Mouse (Mus musculus) forebrain, embryonic 15.5 days (tissue): ENCODE data around the gene Plscr3. TPM values are rescaled to one million over a fixed set of nuclear protein-coding genes. Genes with fewer than 3 reads are reported as not detected.
A peak's percentile ranks its signal among the peaks of the same experiment; 100 is the strongest.

ENCODE experiments used
- ATAC-seq: fragments of 200-750 bp; cut with Nextera tagmentation; replicated peaks from 2 replicates; pipeline ENCODE4 v1.8.0; 2017; ENCODE audit warnings: mild to moderate bottlenecking, moderate TSS enrichment, moderate library complexity
- H3K27ac ChIP-seq: fragments of 300-500 bp; sonication (generic); replicated peaks from 2 replicates; pipeline ENCODE4 v1.5.1; 2015; ENCODE audit warnings: mild to moderate bottlenecking, inconsistent platforms
- H3K27me3 ChIP-seq: fragments of 300-500 bp; sonication (generic); 2 replicates; pipeline ENCODE4 v1.6.1; 2015; ENCODE audit warnings: inconsistent platforms
- H3K36me3 ChIP-seq: fragments of 300-500 bp; sonication (generic); 2 replicates; pipeline ENCODE4 v1.6.1; 2015; ENCODE audit warnings: mild to moderate bottlenecking, inconsistent platforms
- H3K4me1 ChIP-seq: fragments of 300-500 bp; sonication (generic); 2 replicates; pipeline ENCODE4 v1.6.1; 2015; ENCODE audit warnings: inconsistent platforms
- H3K4me2 ChIP-seq: fragments of 300-500 bp; sonication (generic); replicated peaks from 2 replicates; pipeline ENCODE4 v1.6.1; 2015; ENCODE audit warnings: mild to moderate bottlenecking, inconsistent platforms
- H3K4me3 ChIP-seq: fragments of 300-500 bp; sonication (generic); 2 replicates; pipeline ENCODE4 v1.5.1; 2015; ENCODE audit warnings: mild to moderate bottlenecking, inconsistent platforms
- H3K9ac ChIP-seq: fragments of 300-500 bp; sonication (generic); replicated peaks from 2 replicates; pipeline ENCODE4 v1.6.1; 2015; ENCODE audit warnings: mild to moderate bottlenecking, inconsistent platforms
- H3K9me3 ChIP-seq: fragments of 300-500 bp; sonication (generic); 2 replicates; pipeline ENCODE4 v1.6.1; 2016; ENCODE audit warnings: inconsistent platforms
- WGBS: fragments of 180-500 bp; shearing (Covaris S2); methylation state at CpG from one replicate; pipeline ENCODE4 v1.1.7; 2015; ENCODE audit warnings: mixed read lengths; 5-methylcytosine and 5-hydroxymethylcytosine counted together
- microRNA-seq: library from miRNA; unstranded; fragments of <30 nt; microRNA quantifications from one replicate; pipeline ENCODE4, GENCODE M21; 2016
- polyA plus RNA-seq: library from polyadenylated mRNA; unstranded; fragments of >200 nt; fragmentation: Nextera tagmentation; extraction: Ambion mirVana; gene quantifications from 2 replicates; pipeline ENCODE4 v1.2.1, GENCODE M21; 2015

Gene Plscr3
- polyA plus RNA-seq, 1 experiment from 2014 or later, result 51.0 TPM

DNA sequence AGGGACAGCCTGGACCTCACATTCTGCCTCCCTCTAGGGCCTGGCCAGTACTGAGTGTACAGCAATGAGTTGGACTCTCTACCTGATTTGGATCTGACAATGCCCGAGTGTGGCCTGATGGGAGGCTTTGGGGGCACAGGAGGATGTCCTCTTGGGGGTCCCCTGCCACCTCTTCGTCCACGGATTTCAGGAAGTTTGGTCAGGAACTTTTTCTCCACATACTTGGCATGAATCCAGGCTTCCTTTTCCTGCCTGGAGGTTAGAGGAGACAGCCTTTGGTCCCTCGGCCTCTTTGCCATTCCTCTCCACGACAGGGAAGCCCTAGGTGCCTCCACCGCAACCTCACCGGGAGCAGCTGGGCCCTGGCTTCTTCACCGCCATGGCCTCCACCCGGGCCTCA is 38.1 kb downstream of the Plscr3 start:
- no peak overlapping the region for H3K27ac ChIP-seq
- peaks cover 19% of the 10 kb centered on the region for H3K27me3 ChIP-seq
- H3K4me1 ChIP-seq, result peaks cover 11% of the 10 kb centered on the region
- no peaks in the 10 kb centered on the region for H3K9me3 ChIP-seq
- no peak for ATAC-seq
- 86% methylated on average over 9 of the region's 9 CpGs for WGBS
- no peaks in the 10 kb centered on the region for H3K36me3 ChIP-seq
- no peak overlapping the region for H3K9ac ChIP-seq
- H3K4me2 ChIP-seq, result no peak overlapping the region
- no peak overlapping the region for H3K4me3 ChIP-seq

DNA sequence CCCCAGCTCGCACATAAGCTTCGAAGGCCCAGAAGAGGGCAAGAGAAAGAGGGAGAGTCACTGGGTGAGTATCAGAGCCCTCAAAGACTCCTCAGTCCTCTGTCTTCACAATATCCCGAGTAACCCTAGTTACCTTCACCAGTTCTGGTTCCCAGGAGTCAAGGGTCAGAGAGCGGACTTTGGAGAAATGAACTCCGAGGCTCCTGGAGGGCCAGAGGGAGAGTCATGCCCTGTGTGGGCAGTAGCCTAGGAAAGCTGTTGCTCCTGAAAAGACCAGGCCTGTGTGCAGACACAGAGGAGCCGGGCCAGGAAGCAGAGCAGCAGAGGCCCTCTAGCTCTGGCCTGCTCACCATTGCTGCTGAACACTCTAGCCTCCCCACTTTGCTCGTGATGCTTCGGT is 38.5 kb downstream of the Plscr3 start:
- Histone ChIP-seq H3K9ac (no peak overlapping the region), H3K27ac (no peak overlapping the region), H3K36me3 (no peaks in the 10 kb centered on the region), H3K4me2 (no peak overlapping the region), H3K4me1 (peaks cover 11% of the 10 kb centered on the region), H3K9me3 (no peaks in the 10 kb centered on the region), H3K4me3 (no peak overlapping the region), H3K27me3 (peaks cover 17% of the 10 kb centered on the region)
- no peak for ATAC-seq
- 83% methylated on average over 8 of the region's 8 CpGs for WGBS

DNA sequence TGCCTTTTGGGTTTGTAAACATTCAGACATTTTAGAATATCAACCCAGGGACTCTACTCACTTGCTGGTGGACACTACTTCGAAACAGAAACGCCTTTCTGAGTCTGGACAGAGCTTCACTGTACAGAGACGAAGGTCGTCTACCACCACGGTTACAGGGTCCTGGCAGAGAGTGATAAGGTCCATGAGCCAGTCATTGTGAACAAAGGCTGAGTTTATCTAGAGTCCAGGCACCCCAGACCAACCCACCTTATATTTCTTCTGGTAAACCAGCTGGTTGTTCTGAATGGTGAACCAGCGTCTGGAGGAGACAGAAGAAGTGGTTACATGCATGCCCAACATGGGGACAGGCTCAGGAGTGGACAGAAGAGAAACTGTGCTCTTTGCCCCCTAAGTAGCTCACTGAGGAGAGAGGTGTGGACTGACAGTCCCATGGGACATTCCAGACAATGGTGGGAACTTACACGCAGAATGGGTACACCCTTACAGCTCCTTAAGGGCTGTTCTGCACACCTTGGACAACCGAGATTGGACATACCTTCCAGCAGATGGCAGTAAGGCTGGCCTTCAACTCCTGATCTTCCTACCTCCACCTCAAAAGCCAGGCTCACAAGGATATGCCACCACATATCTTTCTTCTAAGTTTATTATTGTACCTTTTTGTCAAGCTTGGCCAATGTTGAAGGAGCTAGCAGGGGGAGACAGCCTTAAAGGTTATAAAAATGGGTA is 40.9 kb downstream of the Plscr3 start:
- H3K4me1 ChIP-seq, result no peaks in the 10 kb centered on the region
- 73% methylated on average over 8 of the region's 8 CpGs for WGBS
- ATAC-seq, result no peak
- no peaks in the 10 kb centered on the region for H3K36me3 ChIP-seq
- H3K27ac ChIP-seq, result no peak overlapping the region
- no peak overlapping the region for H3K9ac ChIP-seq
- no peaks in the 10 kb centered on the region for H3K9me3 ChIP-seq
- H3K27me3 ChIP-seq, result 0 out of 2 replicates have a peak, but pooled peaks cover 4% of the 10 kb centered on the region
- H3K4me2 ChIP-seq, result no peak overlapping the region
- H3K4me3 ChIP-seq, result no peak overlapping the region

DNA sequence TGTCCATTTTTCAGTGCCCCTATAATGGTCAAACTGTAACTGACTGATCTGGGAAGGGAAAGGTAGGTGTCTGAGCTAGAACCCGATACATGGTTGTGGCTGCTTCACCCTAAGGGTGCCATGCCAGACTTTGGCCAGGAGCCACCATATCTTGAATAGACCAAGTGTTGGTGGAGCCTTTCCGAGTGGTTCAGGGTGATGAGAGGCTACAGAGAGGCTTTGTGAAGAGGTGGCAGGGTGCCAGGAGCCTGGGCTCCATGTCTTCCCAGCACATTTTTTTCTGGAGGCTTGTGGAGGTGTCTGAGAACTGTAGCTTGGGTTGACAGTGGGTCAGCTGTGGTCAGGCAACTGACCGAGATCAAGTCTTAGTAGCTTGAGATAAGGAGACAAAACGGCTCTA is 45.3 kb downstream of the Plscr3 start:
- Histone ChIP-seq H3K9me3 (no peaks in the 10 kb centered on the region), H3K4me3 (no peak overlapping the region), H3K36me3 (no peaks in the 10 kb centered on the region), H3K4me1 (no peaks in the 10 kb centered on the region), H3K27ac (no peak overlapping the region), H3K4me2 (no peak overlapping the region), H3K27me3 (no peaks in the 10 kb centered on the region), H3K9ac (no peak overlapping the region)
- WGBS, result 60% methylated on average over 4 of the region's 4 CpGs
- ATAC-seq, result no peak

DNA sequence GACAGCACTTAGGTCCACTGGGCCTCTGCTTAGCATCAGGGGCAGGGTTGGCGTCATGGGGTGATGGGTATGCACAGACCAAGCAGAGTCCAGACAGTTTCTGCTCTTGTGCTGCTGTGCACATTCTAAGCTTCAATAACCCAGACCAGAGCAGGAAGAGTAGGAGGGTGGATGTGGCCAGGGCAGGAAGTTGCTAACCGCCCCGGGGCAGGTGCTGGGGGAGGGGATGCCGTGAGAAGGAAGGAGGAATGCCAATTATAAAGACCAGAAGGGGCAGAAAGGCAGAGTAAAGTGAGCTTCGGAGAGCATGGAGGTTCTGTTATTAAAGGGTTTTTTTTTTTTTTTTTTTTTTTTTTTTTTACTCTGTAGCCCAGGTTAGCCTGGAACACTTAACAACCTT is 48.5 kb downstream of the Plscr3 start:
- Histone ChIP-seq H3K27me3 (no peaks in the 10 kb centered on the region), H3K36me3 (no peaks in the 10 kb centered on the region), H3K9ac (no peak overlapping the region), H3K27ac (no peak overlapping the region), H3K4me1 (peaks cover 16% of the 10 kb centered on the region), H3K4me3 (no peak overlapping the region), H3K9me3 (no peaks in the 10 kb centered on the region), H3K4me2 (no peak overlapping the region)
- 91% methylated on average over 5 of the region's 5 CpGs for WGBS
- no peak for ATAC-seq

DNA sequence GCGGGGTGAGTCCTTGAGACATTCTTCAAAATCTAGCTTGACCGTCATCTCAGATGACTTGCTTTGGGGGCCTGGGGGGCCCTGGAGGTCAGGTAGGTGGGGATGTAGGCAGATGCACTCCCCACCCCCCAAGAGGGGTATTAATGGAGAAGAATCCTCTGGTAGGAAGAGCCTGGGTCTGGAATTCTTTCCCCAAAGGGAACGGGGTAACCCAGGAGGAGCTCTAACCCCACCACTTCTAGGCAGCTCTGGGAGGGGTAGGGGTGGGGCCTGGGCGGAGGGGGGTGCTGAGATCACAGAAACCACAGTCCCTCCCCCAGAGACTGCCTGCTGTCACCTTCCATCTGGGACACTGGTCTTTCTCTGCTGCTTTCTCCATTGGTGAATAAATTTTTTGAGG is 49.1 kb downstream of the Plscr3 start, which contains the start of gene Acap1:
Acap1 (minus strand) TSS at position 249 of the 400 bp plus-strand sequence.
- Histone ChIP-seq H3K4me2 (no peak within 1 kb of the TSS), H3K27me3 (no peaks in the 10 kb centered on the region), H3K36me3 (no peaks in the 10 kb centered on the region), H3K9me3 (no peaks in the 10 kb centered on the region), H3K4me1 (peaks cover 20% of the 10 kb centered on the region), H3K4me3 (no peak within 1 kb of the TSS), H3K27ac (no peak within 1 kb of the TSS), H3K9ac (no peak within 1 kb of the TSS)
- no peak for ATAC-seq
- 88% methylated on average over 4 of the region's 4 CpGs for WGBS

DNA sequence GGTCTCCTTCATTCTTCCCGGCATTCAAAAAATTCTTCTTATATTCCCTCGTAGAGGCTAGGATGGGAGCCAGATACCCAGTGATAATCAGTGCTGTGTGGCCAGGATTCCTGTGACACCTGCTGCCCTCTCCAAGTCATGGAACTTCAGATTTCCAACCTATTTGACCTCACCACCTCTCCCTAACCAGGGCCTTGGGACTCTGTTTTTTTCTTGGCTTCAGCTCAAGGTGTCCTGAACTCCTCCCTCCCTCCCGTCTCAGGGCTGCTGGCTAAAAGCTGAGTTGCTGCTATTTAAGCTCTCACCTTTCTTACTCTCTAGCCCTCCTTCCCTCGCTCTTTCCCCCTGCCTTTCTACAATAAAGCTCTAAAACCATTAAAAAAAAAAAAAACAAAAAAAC is 53.7 kb downstream of the Plscr3 start:
- peak overlapping the region; percentile 96 for H3K27ac ChIP-seq
- H3K36me3 ChIP-seq, result peaks cover 12% of the 10 kb centered on the region
- H3K4me3 ChIP-seq, result peak overlapping the region; percentile 56
- H3K4me2 ChIP-seq, result peak overlapping the region; percentile 91
- H3K9ac ChIP-seq, result peak overlapping the region; percentile 76
- no peaks in the 10 kb centered on the region for H3K27me3 ChIP-seq
- ATAC-seq, result no peak
- no peaks in the 10 kb centered on the region for H3K9me3 ChIP-seq
- peaks cover 35% of the 10 kb centered on the region for H3K4me1 ChIP-seq
- WGBS, result 23% methylated on average over 4 of the region's 4 CpGs

DNA sequence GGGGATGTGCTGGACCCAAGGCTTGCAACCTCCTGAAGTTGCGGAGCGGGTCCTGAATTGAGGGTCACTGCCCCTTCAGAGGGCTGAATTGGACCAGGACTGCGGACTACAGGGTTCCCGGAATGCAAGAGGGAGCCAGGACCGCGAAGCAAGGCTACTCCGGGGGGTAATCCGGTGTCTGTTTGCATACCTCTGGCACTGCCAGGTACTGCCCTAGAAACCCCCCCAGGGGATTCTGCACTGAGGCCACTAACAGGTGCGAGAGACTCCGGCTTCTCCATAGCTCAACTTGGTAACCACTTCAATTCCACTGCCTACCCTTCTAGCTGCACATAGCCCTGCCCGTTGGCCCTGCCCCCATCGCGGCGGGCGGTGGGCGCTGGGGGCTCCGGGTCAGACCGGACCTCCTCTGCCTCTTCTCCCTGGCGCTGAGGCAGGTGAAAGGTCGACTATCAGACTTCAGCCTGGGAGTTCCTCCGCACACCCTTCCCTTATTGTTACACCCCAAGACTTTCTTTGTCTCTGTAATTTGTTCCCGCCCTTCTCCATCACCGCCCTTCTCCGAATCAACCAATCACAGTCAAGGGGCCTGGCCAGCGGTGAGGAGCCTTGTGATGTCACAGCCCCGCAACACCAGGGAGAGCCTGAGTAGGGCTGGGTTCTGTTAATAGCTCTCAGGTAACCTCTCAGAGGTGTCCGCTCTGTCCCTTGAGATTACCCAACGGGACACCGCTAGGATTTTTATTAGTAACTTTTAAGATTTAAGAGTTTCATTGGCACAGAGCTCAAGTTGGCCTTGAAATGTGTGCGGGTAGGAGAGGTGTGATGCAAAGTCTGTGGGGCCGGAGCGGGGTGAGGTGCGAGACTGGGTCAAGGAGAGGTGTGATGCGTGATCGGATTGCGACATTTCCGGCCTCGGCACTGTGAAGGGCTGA is 54.6 kb downstream of the Plscr3 start, which contains the start of the genes 2810408A11Rik and Neurl4:
2810408A11Rik (minus strand) TSS at position 517 of the 935 bp plus-strand sequence.
Neurl4 (plus strand) TSS at position 602 of the 935 bp plus-strand sequence.
- under 1% methylated on average over 38 of the region's 38 CpGs for WGBS
- Histone ChIP-seq H3K9ac (peak within 1 kb of the TSS; percentile 76), H3K4me2 (peak within 1 kb of the TSS; percentile 91), H3K4me3 (peak within 1 kb of the TSS; percentile 56), H3K9me3 (no peaks in the 10 kb centered on the region), H3K27ac (peak within 1 kb of the TSS; percentile 96), H3K4me1 (peaks cover 35% of the 10 kb centered on the region), H3K36me3 (peaks cover 20% of the 10 kb centered on the region), H3K27me3 (no peaks in the 10 kb centered on the region)
- peak; percentile 96 for ATAC-seq

DNA sequence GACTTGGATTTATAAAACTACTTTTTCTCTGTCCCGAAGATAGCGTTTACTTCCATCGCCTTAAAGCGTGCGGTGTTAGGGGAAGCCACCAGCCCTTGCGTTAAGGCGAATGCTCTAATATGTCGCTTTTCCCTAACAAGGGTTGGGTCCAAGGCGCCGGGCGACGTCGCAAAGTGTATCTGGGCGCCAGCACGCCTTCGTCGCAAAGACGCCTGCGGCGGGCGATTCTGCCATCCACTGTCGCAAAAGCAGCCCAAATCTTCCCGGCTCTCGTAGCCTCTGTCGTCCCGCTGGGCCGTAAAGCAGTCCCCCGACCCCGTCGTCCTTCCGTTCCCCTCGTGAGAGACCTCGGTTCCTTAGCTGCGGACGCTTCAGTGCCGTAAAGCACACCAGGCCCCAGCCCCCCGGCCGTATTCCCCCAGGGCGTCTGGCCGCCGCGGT is 55.2 kb downstream of the Plscr3 start:
- ATAC-seq, result peak; percentile 82
- H3K27ac ChIP-seq, result peak overlapping the region; percentile 96

More for the DNA sequence above, 55.2 kb downstream of the Plscr3 start:
- no peaks in the 10 kb centered on the region for H3K27me3 ChIP-seq
- peaks cover 35% of the 10 kb centered on the region for H3K4me1 ChIP-seq
- H3K9me3 ChIP-seq, result no peaks in the 10 kb centered on the region
- peaks cover 27% of the 10 kb centered on the region for H3K36me3 ChIP-seq
- peak overlapping the region; percentile 56 for H3K4me3 ChIP-seq
- peak overlapping the region; percentile 91 for H3K4me2 ChIP-seq
- peak overlapping the region; percentile 76 for H3K9ac ChIP-seq
- WGBS, result 0% methylated on average over 42 of the region's 42 CpGs

Small RNAs within 50 kb of the gene (microRNA-seq; reads per million reads assigned to microRNA genes)
- not detected for gene Mir6924

Other genes with a start within 250 kb of the Plscr3 start
- 22.2 and 25.9 TPM in 2 replicates for gene Atp1b2, start 240.4 kb upstream of the Plscr3 start, polyA plus RNA-seq
- gene Shbg, start 228.5 kb upstream of the Plscr3 start, polyA plus RNA-seq, result not detected in 2 replicates
- gene Sat2, start 224.4 kb upstream of the Plscr3 start, polyA plus RNA-seq, result 22.9 and 25.2 TPM in 2 replicates
- gene Fxr2, start 213.4 kb upstream of the Plscr3 start, polyA plus RNA-seq, result 41.0 and 46.1 TPM in 2 replicates
- not detected in 2 replicates for gene Sox15, start 191.1 kb upstream of the Plscr3 start, polyA plus RNA-seq
- 89.1 and 91.0 TPM in 2 replicates for gene Mpdu1, start 183.7 kb upstream of the Plscr3 start, polyA plus RNA-seq
- 6.7 and 7.7 TPM in 2 replicates for gene Cd68, start 180.2 kb upstream of the Plscr3 start, polyA plus RNA-seq
- 547 and 583 TPM in 2 replicates for gene Eif4a1, start 174.0 kb upstream of the Plscr3 start, polyA plus RNA-seq
- 89.2 and 102 TPM in 2 replicates for gene Senp3, start 164.3 kb upstream of the Plscr3 start, polyA plus RNA-seq
- gene Tnfsf13, start 160.6 kb upstream of the Plscr3 start, polyA plus RNA-seq, result 0.38 TPM in 1 of 2 replicates, not detected in the other
- gene Tnfsf12, start 150.5 kb upstream of the Plscr3 start, polyA plus RNA-seq, result 1.6 TPM in 2 replicates
- gene Tnfsfm13, start 150.3 kb upstream of the Plscr3 start, polyA plus RNA-seq, result 1.0 and 1.1 TPM in 2 replicates
- 17.5 and 19.2 TPM in 2 replicates for gene Polr2a, start 87.7 kb upstream of the Plscr3 start, polyA plus RNA-seq
- 0.28 and 0.56 TPM in 2 replicates for gene Slc35g3, start 84.4 kb upstream of the Plscr3 start, polyA plus RNA-seq
- 2.8 and 3.2 TPM in 2 replicates for gene Zbtb4, start 80.5 kb upstream of the Plscr3 start, polyA plus RNA-seq
- 1.2 and 1.4 TPM in 2 replicates for gene Chrnb1, start 50.4 kb upstream of the Plscr3 start, polyA plus RNA-seq
- 6.2 and 6.7 TPM in 2 replicates for gene Fgf11, start 44.5 kb upstream of the Plscr3 start, polyA plus RNA-seq
- 0.61 and 0.98 TPM in 2 replicates for gene Tmem102, start 40.8 kb upstream of the Plscr3 start, polyA plus RNA-seq
- gene Gm39566, start 31.1 kb upstream of the Plscr3 start, polyA plus RNA-seq, result not detected in 2 replicates
- not detected in 2 replicates for gene Spem2, start 27.9 kb upstream of the Plscr3 start, polyA plus RNA-seq
- gene Spem1, start 24.2 kb upstream of the Plscr3 start, polyA plus RNA-seq, result 0.33 and 0.36 TPM in 2 replicates
- 20.9 and 21.3 TPM in 2 replicates for gene Nlgn2, start 8.6 kb upstream of the Plscr3 start, polyA plus RNA-seq
- 333 and 335 TPM in 2 replicates for gene Tmem256, start 7.9 kb upstream of the Plscr3 start, polyA plus RNA-seq
- 0.27 and 0.36 TPM in 2 replicates for gene Tnk1, start 12.4 kb downstream of the Plscr3 start, polyA plus RNA-seq
- gene Tmem95, start 31.6 kb downstream of the Plscr3 start, polyA plus RNA-seq, result not detected in 2 replicates
- 1.2 and 1.3 TPM in 2 replicates for gene Kctd11, start 35.0 kb downstream of the Plscr3 start, polyA plus RNA-seq
- 0.48 and 0.51 TPM in 2 replicates for gene Acap1, start 49.2 kb downstream of the Plscr3 start, polyA plus RNA-seq
- 19.9 and 20.7 TPM in 2 replicates for gene 2810408A11Rik, start 54.6 kb downstream of the Plscr3 start, polyA plus RNA-seq
- 18.5 and 23.0 TPM in 2 replicates for gene Neurl4, start 54.7 kb downstream of the Plscr3 start, polyA plus RNA-seq
- gene Gps2, start 67.5 kb downstream of the Plscr3 start, polyA plus RNA-seq, result 79.6 and 92.2 TPM in 2 replicates
- 1,167 and 1,257 TPM in 2 replicates for gene Eif5a, start 75.6 kb downstream of the Plscr3 start, polyA plus RNA-seq
- 5.6 and 5.8 TPM in 2 replicates for gene Ybx2, start 89.4 kb downstream of the Plscr3 start, polyA plus RNA-seq
- 6.4 and 7.5 TPM in 2 replicates for gene Slc2a4, start 101.8 kb downstream of the Plscr3 start, polyA plus RNA-seq
- 0.28 and 0.56 TPM in 2 replicates for gene Cldn7, start 118.4 kb downstream of the Plscr3 start, polyA plus RNA-seq
- gene Ctdnep1, start 134.8 kb downstream of the Plscr3 start, polyA plus RNA-seq, result 18.4 and 20.8 TPM in 2 replicates
- gene Elp5, start 136.1 kb downstream of the Plscr3 start, polyA plus RNA-seq, result 170 and 171 TPM in 2 replicates
- gene Gabarap, start 144.8 kb downstream of the Plscr3 start, polyA plus RNA-seq, result 610 and 626 TPM in 2 replicates
- gene Phf23, start 149.4 kb downstream of the Plscr3 start, polyA plus RNA-seq, result 71.5 and 75.6 TPM in 2 replicates
- gene Dvl2, start 154.2 kb downstream of the Plscr3 start, polyA plus RNA-seq, result 35.3 and 37.5 TPM in 2 replicates
- 57.0 and 60.7 TPM in 2 replicates for gene Acadvl, start 169.0 kb downstream of the Plscr3 start, polyA plus RNA-seq
- 27.8 and 29.8 TPM in 2 replicates for gene Dlg4, start 170.6 kb downstream of the Plscr3 start, polyA plus RNA-seq
- 1.8 and 2.0 TPM in 2 replicates for gene Asgr1, start 207.7 kb downstream of the Plscr3 start, polyA plus RNA-seq
- not detected in 2 replicates for gene Asgr2, start 246.3 kb downstream of the Plscr3 start, polyA plus RNA-seq